Comparison of ENCODE assay signal across 20 mouse cellular contexts in the genomic region with DNA sequence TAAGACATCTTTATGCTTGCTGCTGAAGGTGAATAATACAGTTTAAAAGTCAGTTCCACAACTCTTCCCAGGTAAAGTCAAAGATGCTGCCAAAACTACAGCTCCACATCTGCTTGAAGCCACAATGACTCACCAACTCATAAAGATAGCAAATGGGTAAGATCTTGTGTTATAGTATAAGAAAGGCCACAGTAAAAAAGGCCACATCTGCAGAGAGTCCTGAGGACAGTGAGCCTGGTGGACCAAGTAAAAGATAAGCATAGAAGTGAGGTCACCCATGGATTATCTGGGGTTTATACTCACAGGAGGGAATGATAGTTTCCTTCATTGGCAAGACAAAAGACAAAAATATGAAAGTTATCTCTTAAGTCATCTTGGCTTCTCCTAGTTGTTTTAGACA. TPM values are rescaled to one million over a fixed set of nuclear protein-coding genes. Genes with fewer than 3 reads are reported as not detected.
DNase-seq lines count a peak whose midpoint lies in the region; ATAC-seq and TF ChIP-seq lines count a peak whose summit lies in the region.
"Had no signal": no experiment of that assay in that cellular context is flagged by ENCODE, and none has a peak within 500 bp of the region (broad histone marks: within the 10 kb centered on the region; RNA-seq: fewer than 3 reads in every experiment).

No protein-coding gene starts in this region.

- peaks cover 2% of the 10 kb centered on the region for H3K4me1 ChIP-seq in lung, adult 2 months (ENCODE audit: control insufficient read depth, insufficient read depth, low read length)
- H3K4me1 ChIP-seq: embryonic facial prominence, embryonic 10.5 days; embryonic facial prominence, embryonic 12.5 days; forebrain, embryonic 15.5 days had no signal

- no peak overlapping the region for H3K4me3 ChIP-seq in lung, adult 2 months (replicated peaks; ENCODE audit: extremely low read depth, low read depth, low read length)
- H3K4me3 ChIP-seq: embryonic facial prominence, embryonic 10.5 days; embryonic facial prominence, embryonic 12.5 days; forebrain, embryonic 13.5 days; forebrain, embryonic 15.5 days had no signal

- TF ChIP-seq CTCF in lung, adult 2 months (IDR thresholded peaks at IDR 0.05; ENCODE audit: insufficient read depth, low read length): no peak

- DNase-seq in 3T3-L1 (ENCODE audit: low read depth, low spot score): peak; percentile 38
- peak; percentile 21 for DNase-seq in 416B (ENCODE audit: low read depth)
- no peak for DNase-seq in heart, postnatal 4 days
- DNase-seq in lung, adult 2 months: no peak
- DNase-seq in ovary, postnatal 10 days (ENCODE audit: low spot score): no peak
- DNase-seq: adrenal gland, adult 8-10 months; adrenal gland, postnatal 14 days; adrenal gland, postnatal 36 days; cerebellum, adult 11-12 months; cerebellum, adult 2 months; cerebellum, adult 9-10 months; cerebellum, postnatal 10 days; cerebellum, postnatal 25 days had no signal

- ATAC-seq in megakaryocyte progenitor cell, adult 5-6 weeks (replicated peaks; ENCODE audit: poor library complexity): 0 out of 2 replicates have a peak, but pooled peaks have one; percentile 14
- ATAC-seq: activated CD4-positive, CD25-positive, alpha-beta regulatory T cell, adult 4 months; forebrain, embryonic 13.5 days; forebrain, embryonic 15.5 days; Patski had no signal

- TF ChIP-seq POLR2A in lung, adult 2 months (IDR thresholded peaks at IDR 0.05; ENCODE audit: borderline replicate concordance, extremely low read depth, low read depth, low read length): no peak

RNA-seq across cellular contexts. Expression of a gene that starts 18.9 kb away (rescaled TPM):
- 1.4 and 5.8 TPM in 2 replicates for total RNA-seq in megakaryocyte progenitor cell, adult 5-6 weeks (2015)
- 2.5 and 6.4 TPM in 2 replicates for total RNA-seq in megakaryocyte progenitor cell, adult 5-6 weeks (2017)
- 100 to 1,000 TPM in 1 of 2 experiments, 10 to 100 TPM in 1; 98.5 to 109 TPM for total RNA-seq in heart, postnatal 4 days (2021)
- 25.2 and 36.4 TPM in 2 replicates for polyA plus RNA-seq in lung, adult 2 months (2012; rRNA removed)

RNA-seq across cellular contexts. Expression of a gene that starts 54.6 kb away (rescaled TPM):
- 8.9 and 9.9 TPM in 2 replicates for total RNA-seq in megakaryocyte progenitor cell, adult 5-6 weeks (2015)
- 6.5 and 9.7 TPM in 2 replicates for total RNA-seq in megakaryocyte progenitor cell, adult 5-6 weeks (2017)
- total RNA-seq in heart, postnatal 4 days (2021): 1 to 10 TPM; 5.0 to 6.6 TPM
- polyA plus RNA-seq in lung, adult 2 months (2012; rRNA removed): 3.6 and 5.3 TPM in 2 replicates

RNA-seq across cellular contexts. Expression of a gene that starts 54.8 kb away (rescaled TPM):
- 44.5 and 52.2 TPM in 2 replicates for total RNA-seq in megakaryocyte progenitor cell, adult 5-6 weeks (2015)
- 39.9 and 44.9 TPM in 2 replicates for total RNA-seq in megakaryocyte progenitor cell, adult 5-6 weeks (2017)
- total RNA-seq in heart, postnatal 4 days (2021): 10 to 100 TPM; 10.1 to 13.4 TPM
- 14.1 and 19.5 TPM in 2 replicates for polyA plus RNA-seq in lung, adult 2 months (2012; rRNA removed)

Comparison
In these comparisons a context has a peak if more than half of its experiments do, and no peak if none do; other contexts are left out.
1. DNase-seq: peak in 3T3-L1 (single experiment) and 416B (single experiment); none in heart, postnatal 4 days (single experiment), lung, adult 2 months (single experiment) and ovary, postnatal 10 days (single experiment).
2. RNA of a gene that starts 18.9 kb away (total RNA-seq): 98.5 to 109 TPM in heart, postnatal 4 days; 1.4 to 6.4 TPM in megakaryocyte progenitor cell, adult 5-6 weeks; every median in the first group is over 10 times any median in the second.